Mouse (Mus musculus): ENCODE measurements around the gene Sgsm2. TPM values are rescaled to one million over a fixed set of nuclear protein-coding genes. Genes with fewer than 3 reads are reported as not detected.
A peak's percentile ranks its signal among the peaks of the same experiment; 100 is the strongest.

The Sgsm2 gene
- polyA plus RNA-seq, 1 experiment from 2014 or later, result 12.2 TPM

DNA sequence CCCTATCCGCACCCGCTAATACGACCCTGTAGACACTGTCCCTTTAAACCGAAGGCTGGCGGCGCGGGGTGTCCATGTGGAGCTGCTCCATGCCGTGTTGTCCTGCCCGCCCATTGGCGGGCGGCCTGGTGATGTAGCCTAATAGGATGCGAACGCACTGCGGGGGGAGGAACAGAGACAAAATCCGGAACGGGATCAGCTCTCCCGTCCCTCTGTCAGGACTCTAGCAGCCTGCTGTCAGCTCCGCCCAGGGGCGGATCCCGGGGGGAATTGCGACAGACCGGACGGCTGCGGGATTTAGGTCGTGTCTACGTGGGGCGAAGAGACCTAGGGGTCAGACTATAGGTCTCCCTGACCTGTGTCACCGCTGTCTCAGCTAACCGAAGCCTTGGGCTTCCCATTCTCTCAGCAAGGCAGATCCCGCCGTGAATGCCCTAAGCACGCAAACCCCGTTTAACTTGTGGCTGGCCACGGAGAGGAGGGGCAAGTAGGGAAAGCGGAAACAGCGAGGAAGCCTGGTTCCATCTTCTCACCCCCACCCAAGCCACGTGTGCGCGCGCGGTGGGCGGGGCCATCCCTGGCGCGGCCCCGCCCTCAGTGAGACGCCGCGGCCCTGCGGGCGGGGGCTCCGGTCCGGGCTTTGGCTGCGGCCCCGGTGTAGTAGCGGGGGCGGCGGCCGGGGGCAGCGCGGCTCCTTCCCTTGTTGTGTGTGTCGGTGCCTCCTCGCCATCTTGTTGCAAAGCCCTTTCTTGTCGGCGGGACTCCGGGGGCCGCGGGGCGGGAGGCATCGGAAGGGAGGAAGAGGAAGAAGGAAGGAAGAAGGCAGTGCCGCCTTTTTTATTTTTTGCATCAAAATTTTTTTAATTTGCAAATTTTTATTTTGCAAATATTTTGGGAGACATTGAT is 66.4 kb downstream of the Sgsm2 start, which contains the start of gene Mnt:
TSS of gene Mnt (plus strand) at position 665 of the 906 bp plus-strand sequence.
- Histone ChIP-seq H3K36me3 (replicated peaks) (no peaks in the 10 kb centered on the region), H3K9me3 (no peaks in the 10 kb centered on the region), H3K4me3 (replicated peaks) (peak within 1 kb of the TSS; percentile 83), H3K4me2 (peak within 1 kb of the TSS; percentile 85), H3K27ac (peak within 1 kb of the TSS; percentile 90), H3K9ac (peak within 1 kb of the TSS; percentile 83), H3K27me3 (no peaks in the 10 kb centered on the region), H3K4me1 (peaks cover 47% of the 10 kb centered on the region)
- WGBS, result under 1% methylated on average over 70 of the region's 70 CpGs
- peak; percentile 92 for ATAC-seq (ENCODE audit: low FRiP score)

DNA sequence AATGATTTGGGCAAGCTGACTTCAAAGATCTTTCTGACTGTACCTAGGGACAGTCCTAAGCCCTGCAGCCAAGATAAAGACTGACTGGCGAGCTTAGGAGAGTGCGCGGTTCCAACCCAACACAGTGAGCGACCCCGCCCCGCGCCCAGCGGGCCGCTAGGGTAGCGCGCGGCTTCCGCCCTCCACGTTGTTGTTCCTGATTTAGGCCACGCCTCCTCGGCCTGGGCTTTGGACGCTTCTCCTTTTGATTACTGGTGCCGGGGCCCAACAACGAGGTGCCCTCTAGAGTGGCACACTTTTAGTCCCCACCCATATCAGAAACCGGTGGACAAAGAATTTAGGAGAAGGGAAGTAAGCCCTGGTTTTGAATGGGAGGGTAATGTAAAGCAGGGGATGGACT is 67.0 kb downstream of the Sgsm2 start:
- H3K9ac ChIP-seq, result peak overlapping the region; percentile 42; the same call in 1 of the 2 replicates
- no peaks in the 10 kb centered on the region for H3K9me3 ChIP-seq
- no peaks in the 10 kb centered on the region for H3K27me3 ChIP-seq
- peak; percentile 49 for ATAC-seq (ENCODE audit: low FRiP score)
- H3K36me3 ChIP-seq (replicated peaks), result no peaks in the 10 kb centered on the region
- H3K4me2 ChIP-seq, result peak overlapping the region; percentile 85
- H3K27ac ChIP-seq, result peak overlapping the region; percentile 90
- peaks cover 45% of the 10 kb centered on the region for H3K4me1 ChIP-seq
- WGBS, result 0% methylated on average over 20 of the region's 20 CpGs
- peak overlapping the region; percentile 83 for H3K4me3 ChIP-seq (replicated peaks)

DNA sequence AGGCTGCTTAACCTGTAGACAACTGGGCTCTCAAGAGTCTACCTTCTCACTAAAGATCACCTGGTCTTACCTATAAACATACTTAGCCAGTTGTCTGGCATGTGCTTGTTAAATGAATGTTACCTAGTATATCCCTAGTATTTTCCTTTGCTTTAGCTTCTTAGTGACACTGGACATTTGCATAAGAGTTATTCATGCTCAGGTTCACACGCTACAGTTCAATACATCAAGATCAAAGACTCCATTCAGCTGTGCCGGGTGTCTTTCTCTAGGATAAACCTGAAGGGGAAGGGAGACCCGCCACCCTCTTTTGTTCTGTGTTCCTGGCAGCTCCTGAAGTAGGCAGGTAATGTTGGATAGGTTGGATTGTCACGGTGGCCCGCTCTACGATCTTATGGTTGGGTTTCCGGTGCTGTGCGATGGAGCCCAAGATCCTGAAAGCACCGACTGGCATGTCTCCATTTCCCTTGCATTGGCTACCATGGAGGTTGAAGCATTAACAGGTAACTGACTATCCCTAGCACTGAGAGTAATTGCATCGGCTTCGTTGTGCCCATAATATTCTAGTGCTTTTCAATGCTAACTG is 67.8 kb downstream of the Sgsm2 start:
- no peaks in the 10 kb centered on the region for H3K36me3 ChIP-seq (replicated peaks)
- H3K27me3 ChIP-seq, result no peaks in the 10 kb centered on the region
- no peaks in the 10 kb centered on the region for H3K9me3 ChIP-seq
- H3K4me1 ChIP-seq, result peaks cover 37% of the 10 kb centered on the region
- 0 out of 2 replicates have a peak overlapping the region, but pooled peaks have one; percentile 42 for H3K9ac ChIP-seq
- peak overlapping the region; percentile 85 for H3K4me2 ChIP-seq
- WGBS, result 11% methylated on average over 11 of the region's 11 CpGs
- H3K4me3 ChIP-seq (replicated peaks), result peak overlapping the region; percentile 83
- H3K27ac ChIP-seq, result no peak overlapping the region
- ATAC-seq (ENCODE audit: low FRiP score), result no peak

DNA sequence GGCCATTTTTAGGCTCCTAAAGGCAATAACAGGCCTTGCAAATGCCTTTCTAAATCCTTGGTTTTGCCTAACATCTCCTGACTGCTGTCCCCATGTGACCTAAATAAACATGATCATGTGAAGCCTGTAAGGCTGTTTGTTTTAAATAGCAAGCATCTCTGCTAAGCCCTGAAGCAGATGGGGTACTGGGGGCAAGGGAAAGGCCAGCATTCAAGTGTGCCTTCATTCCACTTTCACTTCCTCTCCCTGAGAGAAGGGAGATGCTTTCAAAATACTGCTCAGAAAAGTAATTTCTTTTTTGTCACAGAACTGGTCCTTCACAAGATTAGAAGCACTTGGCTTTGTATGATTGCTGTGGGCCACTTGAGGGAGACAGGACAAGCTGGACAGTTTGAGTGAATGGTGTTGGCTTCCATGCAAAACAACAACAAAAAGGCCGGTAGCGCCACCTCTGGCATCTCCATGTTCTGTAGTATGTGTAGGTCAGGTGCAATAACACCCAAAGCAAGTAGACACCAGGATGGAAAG is 68.4 kb downstream of the Sgsm2 start:
- H3K27ac ChIP-seq, result no peak overlapping the region
- H3K9me3 ChIP-seq, result no peaks in the 10 kb centered on the region
- no peaks in the 10 kb centered on the region for H3K27me3 ChIP-seq
- H3K9ac ChIP-seq, result no peak overlapping the region
- no peak for ATAC-seq (ENCODE audit: low FRiP score)
- H3K4me1 ChIP-seq, result peaks cover 32% of the 10 kb centered on the region
- no peaks in the 10 kb centered on the region for H3K36me3 ChIP-seq (replicated peaks)
- H3K4me3 ChIP-seq (replicated peaks), result no peak overlapping the region
- 24% methylated on average over 2 of the region's 2 CpGs for WGBS
- H3K4me2 ChIP-seq, result no peak overlapping the region

DNA sequence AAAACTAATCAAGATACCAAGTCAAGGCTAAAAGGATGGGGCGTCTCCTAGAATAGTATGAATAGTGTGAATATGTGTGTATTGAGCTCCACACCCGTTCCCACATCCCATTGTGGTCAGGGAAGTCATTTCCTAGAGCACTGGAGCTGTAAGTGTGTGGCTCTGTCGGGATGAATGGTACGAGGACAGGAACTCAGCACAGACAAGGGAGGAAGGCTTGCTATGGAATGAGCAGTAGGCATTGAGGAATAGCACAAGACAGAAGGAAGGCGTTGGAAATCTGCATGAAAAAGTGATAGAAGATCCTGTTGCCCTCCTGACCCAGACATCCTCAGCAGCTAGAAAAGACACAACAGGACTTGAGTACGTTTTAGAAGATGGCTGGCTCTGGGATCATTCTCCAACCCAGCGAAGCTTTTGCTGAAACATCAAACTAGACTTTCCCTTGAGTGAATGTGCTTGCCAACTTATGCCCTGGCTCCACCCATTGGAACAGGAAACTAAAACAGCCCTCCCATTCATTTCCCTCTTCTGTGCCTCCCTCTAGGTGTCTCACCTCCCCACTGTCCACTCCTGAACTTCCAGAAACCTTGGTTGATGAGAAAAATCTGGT is 69.0 kb downstream of the Sgsm2 start:
- 74% methylated on average over 7 of the region's 7 CpGs for WGBS

DNA sequence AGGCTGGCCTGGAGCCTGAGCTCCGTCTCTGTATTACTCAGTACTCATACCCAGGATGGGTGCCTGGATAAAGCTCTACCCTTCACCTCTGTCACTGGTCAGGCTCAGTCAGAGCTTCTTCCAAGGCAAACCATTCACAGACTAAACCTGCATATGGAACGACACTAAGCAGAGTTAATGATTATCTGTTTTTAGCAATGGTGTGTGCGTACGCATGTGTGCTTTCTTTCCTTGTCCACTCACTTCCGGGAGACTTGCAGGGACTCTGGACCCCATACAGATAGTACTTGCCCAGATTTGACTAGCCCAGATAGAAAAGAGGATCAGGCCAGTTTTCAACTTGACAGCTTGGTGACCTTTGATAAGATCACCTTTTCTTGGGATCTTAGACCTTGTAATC is 70.2 kb downstream of the Sgsm2 start:
- Histone ChIP-seq H3K9ac (no peak overlapping the region), H3K4me3 (replicated peaks) (no peak overlapping the region), H3K27ac (no peak overlapping the region), H3K4me1 (peaks cover 20% of the 10 kb centered on the region), H3K36me3 (replicated peaks) (no peaks in the 10 kb centered on the region), H3K9me3 (no peaks in the 10 kb centered on the region), H3K4me2 (no peak overlapping the region), H3K27me3 (no peaks in the 10 kb centered on the region)
- ATAC-seq (ENCODE audit: low FRiP score), result no peak
- 90% methylated on average over 5 of the region's 5 CpGs for WGBS

More for the DNA sequence above, 69.0 kb downstream of the Sgsm2 start:
- Histone ChIP-seq H3K4me2 (no peak overlapping the region), H3K27ac (no peak overlapping the region), H3K27me3 (no peaks in the 10 kb centered on the region), H3K4me3 (replicated peaks) (no peak overlapping the region), H3K9ac (no peak overlapping the region), H3K9me3 (no peaks in the 10 kb centered on the region), H3K36me3 (replicated peaks) (no peaks in the 10 kb centered on the region), H3K4me1 (peaks cover 26% of the 10 kb centered on the region)
- ATAC-seq (ENCODE audit: low FRiP score), result no peak

DNA sequence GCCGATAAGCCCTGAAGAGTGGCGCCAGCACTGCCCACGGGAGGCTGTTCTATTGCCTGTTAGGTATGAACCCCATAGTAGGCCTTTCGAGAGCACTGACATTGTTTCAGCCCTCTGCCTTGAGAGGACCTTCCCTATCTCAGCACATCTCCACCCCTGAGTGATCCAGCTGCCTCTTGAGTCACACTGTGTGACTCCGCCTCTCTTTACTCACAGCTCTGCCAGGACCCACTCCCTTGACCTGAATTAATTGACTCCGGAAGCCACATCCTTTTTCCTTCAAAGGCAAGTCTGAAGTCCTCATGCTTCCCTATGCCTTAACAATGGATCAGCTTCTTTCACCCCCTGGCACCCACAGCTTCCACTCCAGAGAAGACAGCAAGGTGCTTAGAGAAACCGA is 70.7 kb downstream of the Sgsm2 start:
- Histone ChIP-seq H3K27ac (no peak overlapping the region), H3K4me3 (replicated peaks) (no peak overlapping the region), H3K9me3 (no peaks in the 10 kb centered on the region), H3K27me3 (no peaks in the 10 kb centered on the region), H3K9ac (no peak overlapping the region), H3K4me1 (peaks cover 20% of the 10 kb centered on the region), H3K4me2 (no peak overlapping the region), H3K36me3 (replicated peaks) (no peaks in the 10 kb centered on the region)
- WGBS, result 79% methylated on average over 7 of the region's 7 CpGs
- ATAC-seq (ENCODE audit: low FRiP score), result no peak

DNA sequence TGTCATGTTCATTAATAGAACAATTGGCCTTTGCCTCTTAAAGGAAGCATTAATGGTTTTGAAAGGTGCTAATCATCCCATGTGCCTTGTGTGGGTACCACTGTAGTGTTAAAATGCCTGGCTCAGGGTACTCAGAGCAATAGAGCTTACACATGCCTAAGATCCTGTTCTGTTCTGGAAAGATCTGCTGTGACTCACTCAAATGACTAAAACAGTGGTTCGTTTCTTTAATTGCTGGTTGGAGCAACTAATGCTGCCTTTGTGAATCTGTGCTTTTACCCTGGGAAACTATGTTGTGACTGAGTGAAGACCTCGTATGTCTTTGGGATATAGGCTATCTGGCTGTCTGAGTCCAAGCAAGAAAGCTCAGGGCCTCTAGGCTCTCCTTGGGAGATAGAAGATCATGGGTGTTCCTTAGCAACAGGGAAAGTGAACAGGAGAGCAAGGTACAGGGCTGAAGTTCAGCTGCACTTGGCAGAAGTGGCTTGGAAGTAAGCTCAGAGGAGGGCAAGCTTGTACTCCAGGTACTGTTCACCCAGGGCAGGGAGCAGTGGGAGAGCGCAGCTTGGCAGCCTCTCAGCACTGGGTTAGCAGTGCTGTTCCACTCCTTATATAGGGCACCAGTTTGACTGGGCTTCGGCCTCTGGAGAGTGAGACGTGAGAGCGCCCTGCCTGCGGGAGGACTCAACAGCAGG is 74.0 kb downstream of the Sgsm2 start:
- Histone ChIP-seq H3K9ac (no peak overlapping the region), H3K4me3 (replicated peaks) (no peak overlapping the region), H3K4me2 (no peak overlapping the region), H3K27ac (no peak overlapping the region), H3K27me3 (no peaks in the 10 kb centered on the region), H3K9me3 (no peaks in the 10 kb centered on the region), H3K36me3 (replicated peaks) (peaks cover 12% of the 10 kb centered on the region), H3K4me1 (0 out of 2 replicates have a peak, but pooled peaks cover under 1% of the 10 kb centered on the region)
- ATAC-seq (ENCODE audit: low FRiP score), result no peak
- 83% methylated on average over 7 of the region's 7 CpGs for WGBS

DNA sequence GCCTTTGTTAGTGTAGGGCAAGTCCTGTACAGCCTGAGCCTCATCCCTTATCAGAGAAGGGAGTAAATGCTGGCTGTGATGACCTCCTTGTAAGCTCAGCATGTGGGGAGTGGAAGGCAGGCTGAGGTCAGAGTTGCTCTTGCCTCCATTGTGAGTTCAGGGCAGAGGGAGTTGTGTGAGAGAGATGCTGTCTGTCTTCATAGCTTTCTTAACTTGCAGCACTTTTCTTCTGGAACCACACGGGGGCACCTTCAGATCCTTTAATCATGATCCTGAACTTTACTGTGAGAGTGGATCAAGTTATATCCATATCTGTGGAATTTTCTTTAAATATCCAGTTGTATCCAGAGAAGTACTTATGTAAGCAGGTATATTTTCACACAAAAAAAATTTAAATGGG is 75.4 kb downstream of the Sgsm2 start:
- 35% methylated on average over 1 of the region's 1 CpGs for WGBS
- H3K4me3 ChIP-seq (replicated peaks), result no peak overlapping the region
- no peak overlapping the region for H3K4me2 ChIP-seq
- no peak overlapping the region for H3K27ac ChIP-seq
- no peaks in the 10 kb centered on the region for H3K27me3 ChIP-seq
- ATAC-seq (ENCODE audit: low FRiP score), result no peak
- no peaks in the 10 kb centered on the region for H3K4me1 ChIP-seq
- H3K9ac ChIP-seq, result no peak overlapping the region
- H3K36me3 ChIP-seq (replicated peaks), result peaks cover 24% of the 10 kb centered on the region
- no peaks in the 10 kb centered on the region for H3K9me3 ChIP-seq

DNA sequence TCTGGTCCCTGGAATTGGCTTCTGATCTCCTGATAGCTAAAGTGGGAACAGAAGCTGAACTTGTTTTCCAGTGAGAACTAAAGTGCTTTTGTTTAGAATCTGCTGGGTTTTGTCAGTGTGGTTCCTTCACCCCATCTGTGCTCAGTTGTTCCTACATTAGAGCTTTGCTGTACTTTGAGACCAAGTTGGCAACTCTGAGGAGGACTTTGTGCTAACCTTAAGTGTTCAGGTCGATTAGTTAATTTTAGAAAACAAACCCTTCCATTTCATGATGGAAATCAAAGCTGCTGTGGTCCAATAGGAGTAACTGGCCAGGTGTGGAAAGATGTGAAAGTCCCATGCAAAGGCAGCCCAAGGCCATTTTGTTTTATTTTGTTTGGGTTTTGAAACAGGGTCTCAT is 75.9 kb downstream of the Sgsm2 start:
- WGBS, result 74% methylated on average over 1 of the region's 1 CpGs
- no peak overlapping the region for H3K4me3 ChIP-seq (replicated peaks)
- no peak for ATAC-seq (ENCODE audit: low FRiP score)
- H3K27ac ChIP-seq, result no peak overlapping the region
- H3K9ac ChIP-seq, result no peak overlapping the region
- H3K9me3 ChIP-seq, result no peaks in the 10 kb centered on the region
- peaks cover 28% of the 10 kb centered on the region for H3K36me3 ChIP-seq (replicated peaks)
- no peak overlapping the region for H3K4me2 ChIP-seq
- no peaks in the 10 kb centered on the region for H3K27me3 ChIP-seq
- no peaks in the 10 kb centered on the region for H3K4me1 ChIP-seq

DNA sequence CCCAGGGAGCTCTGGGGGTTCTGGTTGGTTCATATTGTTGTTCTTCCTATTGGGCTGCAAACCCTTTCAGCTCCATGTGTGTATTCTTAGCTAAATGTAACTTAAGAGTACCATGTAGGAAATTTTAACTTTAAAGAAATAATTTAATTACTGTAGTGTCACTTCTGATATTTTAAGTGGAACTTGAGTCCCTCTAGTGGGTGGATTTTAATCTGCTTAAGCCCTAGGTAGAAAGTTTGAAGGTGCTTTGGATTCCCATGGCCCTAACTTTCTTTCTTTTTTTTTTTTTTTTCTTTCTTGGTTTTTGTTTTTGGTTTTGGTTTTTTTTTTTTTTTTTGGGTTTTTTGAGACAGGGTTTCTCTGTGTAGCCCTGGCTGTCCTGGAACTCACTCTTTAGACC is 81.1 kb downstream of the Sgsm2 start:
- Histone ChIP-seq H3K4me1 (no peaks in the 10 kb centered on the region), H3K36me3 (replicated peaks) (peaks cover 34% of the 10 kb centered on the region), H3K4me2 (no peak overlapping the region), H3K27ac (no peak overlapping the region), H3K9me3 (no peaks in the 10 kb centered on the region), H3K27me3 (no peaks in the 10 kb centered on the region), H3K9ac (no peak overlapping the region), H3K4me3 (replicated peaks) (no peak overlapping the region)
- ATAC-seq (ENCODE audit: low FRiP score), result no peak

DNA sequence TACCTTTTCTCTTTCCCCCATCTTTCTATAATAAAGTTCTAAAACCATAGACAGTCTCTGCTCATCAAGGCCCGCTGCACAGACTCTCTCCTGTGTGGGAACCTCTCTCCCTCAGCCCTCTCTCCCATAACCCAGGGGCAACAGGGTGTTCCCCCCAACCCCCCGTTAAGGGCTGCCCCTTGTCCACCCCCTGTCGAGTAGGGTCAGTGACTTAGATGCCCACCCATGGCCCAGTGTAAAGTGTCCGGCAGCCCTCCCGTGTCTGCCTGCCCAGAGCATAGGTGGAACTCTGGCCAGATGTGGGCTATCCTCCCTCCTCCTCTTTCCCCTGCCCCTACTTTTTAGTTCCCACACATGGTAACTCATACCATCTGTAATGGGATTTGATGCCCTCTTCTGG is 85.3 kb downstream of the Sgsm2 start:
- no peak overlapping the region for H3K4me2 ChIP-seq
- no peak overlapping the region for H3K4me3 ChIP-seq (replicated peaks)
- ATAC-seq (ENCODE audit: low FRiP score), result no peak
- H3K9me3 ChIP-seq, result no peaks in the 10 kb centered on the region
- no peak overlapping the region for H3K27ac ChIP-seq
- 96% methylated on average over 5 of the region's 5 CpGs for WGBS
- peaks cover 30% of the 10 kb centered on the region for H3K36me3 ChIP-seq (replicated peaks)
- no peaks in the 10 kb centered on the region for H3K27me3 ChIP-seq
- H3K9ac ChIP-seq, result no peak overlapping the region
- no peaks in the 10 kb centered on the region for H3K4me1 ChIP-seq

All from forebrain, embryonic 12.5 days (tissue).